Mouse (Mus musculus) brain, adult 2 months (tissue): Measurements from ENCODE around the gene Atm.

Experiments
- DNase-seq: peaks from one replicate; pipeline ENCODE4 v3.0.0; 2011; ENCODE audit warnings: low read depth, low spot score

The Atm gene

DNA sequence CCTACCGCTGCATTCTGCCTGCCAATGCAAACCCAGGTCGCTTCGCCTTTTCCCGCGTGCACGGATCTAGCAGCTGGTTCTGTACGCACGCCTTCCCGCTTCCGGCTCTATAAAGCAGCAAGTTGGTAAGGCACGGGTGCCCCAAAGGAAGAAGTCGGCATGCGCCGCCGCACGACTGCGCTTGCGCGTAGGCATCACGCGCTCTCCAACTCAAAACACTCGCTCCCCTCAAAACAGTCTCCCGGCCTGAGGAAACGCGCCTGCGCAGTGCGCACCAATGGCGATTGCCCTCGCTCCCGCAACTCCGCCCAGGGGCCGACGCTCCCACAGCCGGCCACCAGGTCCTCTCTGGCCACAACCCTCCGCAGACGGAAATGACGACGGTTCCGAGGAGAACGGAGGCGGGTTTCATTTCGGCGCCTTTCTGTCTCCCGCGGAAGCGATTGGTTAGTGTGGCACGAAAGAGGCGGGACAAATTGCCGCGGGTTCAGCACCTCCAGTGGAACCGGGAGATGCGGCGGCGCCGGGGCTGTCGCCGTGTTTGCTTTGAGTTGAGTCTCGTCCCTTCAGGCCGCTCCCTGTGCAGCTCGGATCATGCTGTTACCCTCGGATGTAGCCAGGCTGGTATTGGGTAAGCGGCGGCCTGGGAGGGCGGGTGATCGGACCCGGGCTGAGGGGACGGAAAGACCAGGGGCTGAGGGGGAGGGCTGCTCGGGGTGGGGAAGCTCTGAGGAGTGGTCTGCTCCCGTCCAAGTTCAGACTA, at the start of gene Atm, which contains the start of gene Npat:
Gene Atm (minus strand): TSS at position 183 of the 763 bp plus-strand sequence.
Gene Npat (plus strand): TSS at position 490 of the 763 bp plus-strand sequence.
- peak; percentile 100 for DNase-seq

DNA sequence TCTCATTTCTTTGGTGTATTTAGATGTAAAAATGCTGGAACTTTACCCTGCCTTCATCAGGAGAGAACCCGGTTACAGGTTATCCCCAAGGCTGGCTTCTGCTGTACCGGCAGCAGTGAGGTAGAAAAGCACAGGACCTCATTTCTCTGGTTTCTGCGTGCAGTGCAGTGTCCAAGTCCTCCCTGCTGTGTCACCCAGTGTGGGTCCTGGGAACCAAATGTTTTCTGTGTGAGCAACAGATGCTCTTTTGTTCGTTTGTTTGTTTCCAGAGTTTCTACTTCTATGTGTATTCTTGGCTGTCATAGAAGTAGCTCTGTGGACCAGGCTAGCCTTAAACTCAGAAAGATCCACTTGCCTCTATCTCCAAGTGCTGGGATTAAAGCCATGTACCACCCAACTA, 45.3 kb upstream of the Atm start:
- DNase-seq = peak; percentile 83

- DNase-seq = no peak
These were observed 39.2 kb upstream of the Atm start for GRCm38 (mm10) chr9:53575721-53576120.

DNA sequence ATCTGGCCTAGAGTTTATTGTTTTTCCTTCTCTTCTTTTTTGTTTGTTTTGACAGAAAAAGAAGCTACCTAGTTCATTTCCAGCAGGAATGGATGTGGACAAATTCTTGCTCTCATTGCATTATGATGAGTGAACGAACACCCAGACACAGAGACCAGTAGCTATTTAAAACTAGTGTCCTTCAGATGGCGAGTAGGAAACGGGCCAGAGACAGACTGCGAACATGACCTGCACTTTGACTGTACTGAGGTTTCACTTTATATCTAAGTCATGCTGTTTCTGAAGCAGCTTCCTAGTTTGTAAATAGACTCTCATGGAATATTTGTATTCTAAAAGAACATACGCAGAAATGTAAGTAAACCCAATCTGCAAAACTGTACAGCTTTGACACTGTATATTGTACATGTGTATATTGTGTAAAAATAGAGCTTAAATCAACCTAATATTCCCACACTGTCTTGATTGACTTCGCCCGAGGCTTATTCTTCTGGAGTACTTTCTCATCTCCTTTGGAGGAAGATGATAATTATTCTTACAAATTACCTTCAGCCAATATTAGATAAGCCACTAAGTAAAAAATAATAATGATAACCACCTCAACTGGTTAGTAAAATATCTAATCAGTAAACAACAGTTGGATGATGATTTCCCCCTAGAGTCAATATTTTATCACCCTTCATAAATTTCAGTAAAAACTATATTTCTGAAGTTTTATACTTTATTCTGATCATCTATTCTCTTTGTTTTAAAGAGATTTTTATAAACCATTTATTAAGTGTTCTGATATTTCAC, 36.2 kb upstream of the Atm start:
- no peak for DNase-seq

DNA sequence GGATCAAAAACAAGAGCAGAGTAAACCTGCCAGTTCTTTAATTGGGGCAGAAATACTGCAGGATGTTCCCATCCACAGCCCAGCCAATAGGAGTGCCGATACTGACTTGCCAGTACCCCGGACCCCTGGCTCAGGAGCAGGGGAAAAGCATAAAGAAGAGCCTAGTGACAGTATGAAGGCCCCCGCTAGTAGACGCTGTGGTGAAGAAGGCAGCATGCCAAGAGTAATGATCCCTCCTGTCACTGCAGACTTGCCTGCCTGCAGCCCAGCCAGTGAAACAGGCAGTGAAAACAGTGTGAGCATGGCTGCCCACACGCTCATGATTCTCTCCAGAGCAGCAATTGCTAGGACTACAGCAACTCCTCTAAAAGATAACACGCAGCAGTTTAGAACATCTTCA, 34.1 kb upstream of the Atm start:
- DNase-seq = peak; percentile 74

DNA sequence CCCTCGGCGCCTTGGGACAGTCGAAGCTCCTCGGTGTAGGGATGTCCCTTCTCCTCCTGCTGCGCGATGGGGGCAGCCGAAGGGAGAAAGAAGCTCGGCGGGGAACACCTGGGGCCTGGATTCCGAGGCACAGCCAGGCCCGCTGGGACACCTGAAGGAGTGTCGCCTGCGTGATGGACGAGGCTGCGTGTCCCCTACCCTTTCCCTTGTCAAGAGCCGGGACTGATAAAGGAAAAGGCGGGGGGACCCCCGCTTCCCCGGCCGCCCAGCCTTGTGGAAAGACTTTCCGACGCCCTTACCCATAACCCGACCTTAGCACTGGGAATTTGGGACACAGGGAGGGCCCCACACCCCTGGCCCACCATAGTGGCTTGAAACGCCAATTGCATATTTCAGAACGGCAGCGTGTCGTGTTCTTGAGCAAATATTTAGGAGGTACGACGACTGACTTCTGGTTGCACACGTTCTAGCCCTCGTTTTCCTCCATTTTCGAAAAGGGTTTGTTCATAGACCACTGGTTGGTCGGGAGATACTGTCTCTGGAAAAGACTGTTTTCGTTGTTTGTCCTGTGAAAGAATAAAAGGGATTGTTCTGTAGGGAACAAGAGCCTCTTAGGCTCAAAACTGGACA, 911 bp upstream of the Atm start:
- peak; percentile 23 for DNase-seq

DNA sequence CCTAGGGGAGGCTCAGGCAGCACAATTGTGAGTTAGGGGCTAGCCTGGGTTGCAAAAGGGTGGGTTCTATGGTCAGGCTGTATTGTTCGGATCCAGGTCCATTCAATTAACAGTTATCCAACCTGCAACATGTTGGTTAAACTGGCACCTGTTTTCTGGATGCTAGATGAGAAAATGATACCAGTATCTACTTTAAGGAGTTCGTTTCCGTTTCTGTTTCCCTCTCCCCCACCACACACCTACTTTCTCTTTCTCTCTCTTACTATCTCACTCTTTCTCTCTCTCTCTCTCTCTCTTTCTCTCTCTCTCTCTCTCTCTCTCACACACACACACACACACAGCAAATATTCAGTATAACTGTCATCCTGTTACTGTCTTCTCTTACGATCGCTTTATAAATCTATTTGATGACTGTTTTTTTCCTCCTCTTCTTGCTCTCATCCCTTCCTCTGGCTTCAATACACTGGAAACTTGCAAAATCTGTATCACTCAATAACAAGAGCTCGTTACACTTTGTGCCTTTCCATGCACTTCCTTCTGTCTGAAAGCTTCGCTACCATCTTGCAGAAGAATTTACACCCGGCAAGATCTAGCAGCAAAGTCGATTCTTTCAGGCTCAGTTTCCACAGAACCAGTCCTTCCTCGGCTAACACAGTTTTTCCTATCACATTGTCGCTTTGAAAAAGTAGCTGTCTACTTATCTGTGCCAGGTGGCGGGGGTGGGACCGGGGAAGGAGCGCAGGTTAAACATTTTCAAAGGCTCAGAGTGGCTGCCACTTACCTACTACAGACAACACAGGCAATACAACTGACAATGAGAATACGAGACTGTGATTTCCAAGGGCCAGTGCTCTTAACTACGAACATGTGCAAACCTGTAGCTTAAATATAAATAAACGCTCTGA, 872 bp downstream of the Atm start:
- DNase-seq = peak; percentile 12

DNA sequence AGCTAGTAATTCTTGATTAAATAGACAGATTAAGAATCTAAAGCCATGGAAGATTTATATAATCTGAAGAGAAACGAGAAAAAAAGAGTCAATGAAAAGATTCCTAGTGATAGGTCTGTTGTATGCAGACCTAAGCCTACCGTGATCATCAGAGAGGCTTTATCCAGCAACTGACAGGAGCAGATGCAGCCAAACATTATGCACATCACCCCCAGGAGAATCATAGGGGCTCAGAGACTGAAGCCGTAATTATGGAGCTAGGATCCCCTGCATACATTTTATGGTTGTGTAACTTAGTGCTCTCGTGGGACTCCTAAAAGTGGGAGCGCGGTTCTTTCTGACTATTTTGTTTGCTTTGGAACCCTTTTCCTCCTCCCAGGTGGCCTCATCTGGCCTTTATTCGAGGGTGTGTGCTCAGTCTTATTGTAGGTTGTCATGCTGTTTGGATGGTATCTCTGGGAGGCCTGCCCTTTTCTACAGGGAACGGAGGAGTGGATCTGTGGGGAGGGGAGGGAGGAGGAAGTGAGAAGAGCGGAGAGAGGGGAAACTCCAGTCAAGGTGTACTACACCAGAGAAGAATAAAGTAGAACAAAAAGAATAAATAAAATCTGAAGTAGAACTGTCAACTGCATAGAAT, 19.0 kb downstream of the Atm start:
- DNase-seq = peak; percentile 4

DNA sequence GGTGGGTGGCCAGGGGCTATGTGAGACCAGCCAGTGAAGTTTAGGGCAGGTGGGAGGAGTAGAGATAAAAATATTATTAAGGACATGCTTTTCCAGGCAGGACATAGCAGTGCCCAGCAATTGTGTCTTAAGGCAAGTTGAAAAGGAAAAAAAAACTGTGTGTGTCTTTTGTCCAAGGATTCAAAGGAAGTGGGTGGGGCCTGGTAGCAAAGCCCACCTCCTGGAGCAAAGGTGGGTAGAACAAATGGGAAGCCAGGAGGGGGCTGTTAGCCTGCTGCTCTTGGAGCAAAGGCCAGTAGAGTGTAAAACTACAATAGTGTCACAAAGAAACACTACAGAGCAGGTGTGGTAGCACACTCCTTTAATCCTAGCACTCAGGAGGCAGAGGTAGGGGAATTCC, 22.4 kb downstream of the Atm start:
- DNase-seq = no peak

DNA sequence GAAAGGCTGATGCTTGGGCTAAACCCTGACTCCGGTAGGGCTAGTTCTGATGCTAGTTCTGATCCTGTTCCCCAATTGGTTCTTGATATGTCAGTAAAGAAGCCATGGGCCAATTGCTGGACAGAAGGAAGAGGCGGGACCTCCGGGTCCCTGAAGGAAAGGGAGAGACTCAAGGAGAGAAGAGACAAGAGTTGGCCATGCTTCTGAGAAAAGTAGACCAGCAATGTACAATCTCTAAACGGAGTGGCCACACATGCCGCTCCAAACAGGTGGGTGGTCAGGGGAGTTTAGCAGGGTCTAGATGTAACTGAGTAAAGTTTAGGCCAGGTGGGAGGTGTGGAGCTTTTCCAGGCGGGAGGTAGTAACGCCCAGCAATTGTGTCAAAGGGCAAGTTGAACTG, 28.5 kb downstream of the Atm start:
- peak; percentile 6 for DNase-seq

DNA sequence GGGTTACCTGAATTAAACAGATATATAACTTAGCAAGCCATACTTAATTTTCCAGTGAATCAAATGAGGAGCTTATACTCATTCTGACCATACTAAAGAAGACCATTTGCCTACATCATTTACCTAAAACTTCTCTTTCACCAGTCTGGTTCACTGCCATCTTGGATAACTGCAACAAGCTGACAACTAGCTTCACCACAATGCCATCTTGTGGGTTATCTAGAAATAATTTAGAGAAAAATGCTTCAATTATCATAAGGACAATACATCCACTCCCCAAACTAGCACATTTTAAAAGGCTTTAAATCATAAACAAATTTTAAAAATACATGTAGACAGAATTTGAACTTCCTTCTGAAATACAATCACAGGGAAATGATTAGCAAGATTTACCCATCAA, 50.7 kb downstream of the Atm start:
- DNase-seq = peak; percentile 11

DNA sequence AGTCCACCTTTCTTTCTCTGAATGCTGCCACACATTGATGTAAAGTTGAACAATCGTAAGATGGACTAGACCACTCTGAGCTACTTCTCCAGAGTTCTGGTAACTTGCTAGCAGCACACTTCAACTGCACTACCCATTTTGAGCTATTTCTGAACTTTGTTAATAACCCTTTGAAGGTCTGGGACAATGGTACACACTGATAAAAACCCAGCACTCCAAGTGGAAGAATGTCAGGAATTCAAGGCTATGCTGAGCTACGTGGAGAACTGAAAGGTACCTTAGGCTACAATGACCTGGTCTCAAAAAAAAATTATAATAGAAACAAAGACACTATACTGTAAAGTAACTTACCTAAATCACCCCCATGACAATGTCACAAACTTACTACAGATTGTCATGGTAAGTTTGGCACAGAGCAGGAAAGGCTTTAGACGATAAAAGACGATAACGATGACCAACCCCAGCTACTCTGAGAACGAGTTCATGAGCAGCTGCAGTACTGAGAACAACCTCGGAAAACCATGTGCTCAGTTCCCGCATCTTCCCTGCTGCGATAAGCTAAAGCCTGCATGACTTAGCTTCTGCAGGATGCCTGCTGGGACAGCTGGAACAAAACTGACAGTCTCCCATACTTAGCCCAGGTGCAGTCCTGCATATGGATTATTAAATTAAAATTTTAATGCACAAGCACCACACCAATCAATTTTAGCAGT, 63.6 kb downstream of the Atm start:
- DNase-seq = no peak

- no peak for DNase-seq
These were observed 84.5 kb downstream of the Atm start for GRCm38 (mm10) chr9:53452038-53452437.

DNA sequence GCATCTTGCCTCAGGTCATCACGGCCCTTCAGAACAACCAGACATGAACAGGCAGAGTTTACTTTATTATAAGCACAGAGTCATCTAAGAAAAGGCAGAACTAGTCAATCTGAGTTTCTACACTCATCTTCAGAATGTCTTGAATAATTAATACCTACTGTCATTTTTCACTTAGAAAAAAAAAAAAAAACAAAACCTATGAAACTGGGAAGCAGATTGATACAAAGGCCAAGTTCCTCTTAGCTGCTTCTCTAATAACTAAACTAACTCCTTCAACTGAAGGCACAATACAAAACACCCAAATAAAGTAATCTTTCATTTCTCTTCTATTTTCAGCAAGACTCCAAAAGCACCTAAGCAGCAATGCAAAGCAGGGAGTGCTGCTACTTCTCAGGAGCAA, 85.9 kb downstream of the Atm start:
- no peak for DNase-seq

- DNase-seq = no peak
These were observed 100.5 kb downstream of the Atm start for GRCm38 (mm10) chr9:53435830-53436570.

GRCm38 (mm10) chr9:53427638-53428037, 108.9 kb downstream of the Atm start:
- no peak for DNase-seq

GRCm38 (mm10) chr9:53426726-53427125, 109.8 kb downstream of the Atm start:
- DNase-seq = no peak

DNA sequence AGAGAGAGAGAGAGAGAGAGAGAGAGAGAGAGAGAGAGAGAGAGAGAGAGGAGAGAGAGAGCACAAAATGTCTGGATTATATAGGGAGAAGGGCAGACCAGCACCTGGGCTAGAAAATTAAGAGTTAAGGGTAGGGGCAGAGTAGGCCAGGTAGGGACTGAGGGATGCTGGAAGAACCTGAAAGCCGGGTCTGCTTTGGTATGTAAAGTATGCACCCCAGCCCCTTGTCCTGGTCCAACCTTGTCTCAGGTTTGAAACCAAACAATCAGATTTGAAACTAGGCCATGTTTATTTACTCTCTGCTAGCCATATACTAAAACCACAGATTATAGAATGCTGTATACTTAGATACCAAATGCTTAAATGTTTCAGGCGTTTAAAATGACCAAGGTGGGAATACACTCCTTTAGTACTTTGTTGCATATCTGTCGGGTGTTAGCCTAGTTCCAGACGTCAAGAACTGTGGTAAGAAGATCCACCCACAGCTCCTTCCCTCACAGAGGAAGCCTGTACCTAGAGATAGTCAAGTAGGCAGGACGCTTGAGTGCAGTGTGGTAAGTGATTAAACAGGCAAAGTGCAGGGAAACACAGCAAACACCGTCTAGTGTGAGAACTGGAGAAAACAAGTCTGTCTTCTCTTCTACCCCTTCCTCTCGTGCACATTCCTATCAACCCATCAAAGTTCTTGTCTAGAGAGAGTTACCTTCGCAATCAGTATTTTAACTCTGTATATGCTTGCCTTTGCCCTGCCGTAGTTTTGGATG, 114.2 kb downstream of the Atm start:
- DNase-seq = no peak

GRCm38 (mm10) chr9:53409427-53409826, 127.1 kb downstream of the Atm start:
- no peak for DNase-seq
